Mouse (Mus musculus): ENCODE measurements around the gene B230219D22Rik. TPM values are rescaled to one million over a fixed set of nuclear protein-coding genes. Genes with fewer than 3 reads are reported as not detected.
A peak's percentile ranks its signal among the peaks of the same experiment; 100 is the strongest.

B230219D22Rik gene
- polyA plus RNA-seq, 1 experiment from 2014 or later = 97.6 TPM

GRCm38 (mm10) chr13:55715167-55715512 lies 22.2 kb downstream of the B230219D22Rik start:
- H3K36me3 ChIP-seq (ENCODE audit: control insufficient read depth, insufficient read depth, low read length) = peaks cover 6% of the 10 kb centered on the region; the same call in 1 of the 2 replicates
- H3K4me1 ChIP-seq (ENCODE audit: control insufficient read depth, insufficient read depth, low read length) = 0 out of 2 replicates have a peak, but pooled peaks cover 11% of the 10 kb centered on the region
- ATAC-seq (ENCODE audit: low read depth) = 0 out of 2 replicates have a peak, but pooled peaks have one; percentile 19
- peak overlapping the region; percentile 89 for H3K9ac ChIP-seq (replicated peaks; ENCODE audit: low read depth, low read length)
- no peaks in the 10 kb centered on the region for H3K9me3 ChIP-seq (ENCODE audit: control insufficient read depth, low read length)
- H3K27ac ChIP-seq (ENCODE audit: low read depth, low read length) = peak overlapping the region; percentile 98
- peak overlapping the region; percentile 92 for H3K4me3 ChIP-seq (ENCODE audit: low read depth, low read length)
- H3K27me3 ChIP-seq (ENCODE audit: control insufficient read depth, insufficient read depth, low read length) = no peaks in the 10 kb centered on the region
- H3K4me2 ChIP-seq (ENCODE audit: low read depth, low read length) = peak overlapping the region; percentile 68
- 7% methylated on average over 5 of the region's 5 CpGs for WGBS

GRCm38 (mm10) chr13:55715908-55716510 lies 23.1 kb downstream of the B230219D22Rik start:
- H3K4me3 ChIP-seq (ENCODE audit: low read depth, low read length) = no peak overlapping the region
- H3K9me3 ChIP-seq (ENCODE audit: control insufficient read depth, low read length) = no peaks in the 10 kb centered on the region
- H3K27me3 ChIP-seq (ENCODE audit: control insufficient read depth, insufficient read depth, low read length) = no peaks in the 10 kb centered on the region
- H3K4me1 ChIP-seq (ENCODE audit: control insufficient read depth, insufficient read depth, low read length) = 0 out of 2 replicates have a peak, but pooled peaks cover 11% of the 10 kb centered on the region
- H3K4me2 ChIP-seq (ENCODE audit: low read depth, low read length) = peak overlapping the region; percentile 68
- no peak overlapping the region; the same call in 1 of the 2 replicates for H3K27ac ChIP-seq (ENCODE audit: low read depth, low read length)
- no peak for ATAC-seq (ENCODE audit: low read depth)
- H3K36me3 ChIP-seq (ENCODE audit: control insufficient read depth, insufficient read depth, low read length) = peaks cover 6% of the 10 kb centered on the region; the same call in 1 of the 2 replicates
- peak overlapping the region; percentile 89; the same call in 1 of the 2 replicates for H3K9ac ChIP-seq (replicated peaks; ENCODE audit: low read depth, low read length)
- 84% methylated on average over 7 of the region's 7 CpGs for WGBS

GRCm38 (mm10) chr13:55721516-55721915 lies 28.6 kb downstream of the B230219D22Rik start:
- Histone ChIP-seq H3K9ac (replicated peaks; ENCODE audit: low read depth, low read length) (no peak overlapping the region), H3K27ac (ENCODE audit: low read depth, low read length) (no peak overlapping the region), H3K4me1 (ENCODE audit: control insufficient read depth, insufficient read depth, low read length) (0 out of 2 replicates have a peak, but pooled peaks cover 3% of the 10 kb centered on the region), H3K27me3 (ENCODE audit: control insufficient read depth, insufficient read depth, low read length) (no peaks in the 10 kb centered on the region), H3K4me3 (ENCODE audit: low read depth, low read length) (no peak overlapping the region), H3K9me3 (ENCODE audit: control insufficient read depth, low read length) (no peaks in the 10 kb centered on the region), H3K36me3 (ENCODE audit: control insufficient read depth, insufficient read depth, low read length) (peaks cover 24% of the 10 kb centered on the region; the same call in 1 of the 2 replicates), H3K4me2 (ENCODE audit: low read depth, low read length) (no peak overlapping the region)
- no peak for ATAC-seq (ENCODE audit: low read depth)
- 65% methylated on average over 8 of the region's 8 CpGs for WGBS

- Histone ChIP-seq H3K9ac (replicated peaks; ENCODE audit: low read depth, low read length) (no peak overlapping the region), H3K4me2 (ENCODE audit: low read depth, low read length) (no peak overlapping the region), H3K4me1 (ENCODE audit: control insufficient read depth, insufficient read depth, low read length) (0 out of 2 replicates have a peak, but pooled peaks cover 3% of the 10 kb centered on the region), H3K27me3 (ENCODE audit: control insufficient read depth, insufficient read depth, low read length) (no peaks in the 10 kb centered on the region), H3K27ac (ENCODE audit: low read depth, low read length) (no peak overlapping the region), H3K9me3 (ENCODE audit: control insufficient read depth, low read length) (no peaks in the 10 kb centered on the region), H3K4me3 (ENCODE audit: low read depth, low read length) (no peak overlapping the region), H3K36me3 (ENCODE audit: control insufficient read depth, insufficient read depth, low read length) (peaks cover 25% of the 10 kb centered on the region; the same call in 1 of the 2 replicates)
- 94% methylated on average over 2 of the region's 2 CpGs for WGBS
- no peak for ATAC-seq (ENCODE audit: low read depth)
These were observed 29.1 kb downstream of the B230219D22Rik start for GRCm38 (mm10) chr13:55721995-55722394.

GRCm38 (mm10) chr13:55726598-55727119 lies 33.7 kb downstream of the B230219D22Rik start:
- Histone ChIP-seq H3K9me3 (ENCODE audit: control insufficient read depth, low read length) (no peaks in the 10 kb centered on the region), H3K9ac (replicated peaks; ENCODE audit: low read depth, low read length) (peak overlapping the region; percentile 68), H3K4me3 (ENCODE audit: low read depth, low read length) (peak overlapping the region; percentile 50), H3K4me1 (ENCODE audit: control insufficient read depth, insufficient read depth, low read length) (peaks cover 4% of the 10 kb centered on the region; the same call in 1 of the 2 replicates), H3K27me3 (ENCODE audit: control insufficient read depth, insufficient read depth, low read length) (no peaks in the 10 kb centered on the region), H3K27ac (ENCODE audit: low read depth, low read length) (peak overlapping the region; percentile 90), H3K4me2 (ENCODE audit: low read depth, low read length) (peak overlapping the region; percentile 63), H3K36me3 (ENCODE audit: control insufficient read depth, insufficient read depth, low read length) (peaks cover 19% of the 10 kb centered on the region; the same call in 1 of the 2 replicates)
- no peak for ATAC-seq (ENCODE audit: low read depth)
- 4% methylated on average over 4 of the region's 4 CpGs for WGBS

GRCm38 (mm10) chr13:55727120-55727838 lies 34.4 kb downstream of the B230219D22Rik start, which contains the start of gene Pcbd2:
Pcbd2 (plus strand) TSS chr13:55727368.
- peak; percentile 89 for ATAC-seq (ENCODE audit: low read depth)
- Histone ChIP-seq H3K27me3 (ENCODE audit: control insufficient read depth, insufficient read depth, low read length) (no peaks in the 10 kb centered on the region), H3K9me3 (ENCODE audit: control insufficient read depth, low read length) (no peaks in the 10 kb centered on the region), H3K4me3 (ENCODE audit: low read depth, low read length) (peak within 1 kb of the TSS; percentile 50), H3K4me1 (ENCODE audit: control insufficient read depth, insufficient read depth, low read length) (peaks cover 4% of the 10 kb centered on the region; the same call in 1 of the 2 replicates), H3K9ac (replicated peaks; ENCODE audit: low read depth, low read length) (peak within 1 kb of the TSS; percentile 68), H3K36me3 (ENCODE audit: control insufficient read depth, insufficient read depth, low read length) (peaks cover 19% of the 10 kb centered on the region; the same call in 1 of the 2 replicates), H3K27ac (ENCODE audit: low read depth, low read length) (peak within 1 kb of the TSS; percentile 90), H3K4me2 (ENCODE audit: low read depth, low read length) (peak within 1 kb of the TSS; percentile 63)
- WGBS = under 1% methylated on average over 67 of the region's 73 CpGs

- WGBS = 4% methylated on average over 19 of the region's 19 CpGs
- peak overlapping the region; percentile 90 for H3K27ac ChIP-seq (ENCODE audit: low read depth, low read length)
These were observed 34.9 kb downstream of the B230219D22Rik start for GRCm38 (mm10) chr13:55727839-55728238.

GRCm38 (mm10) chr13:55730716-55731115 lies 37.8 kb downstream of the B230219D22Rik start:
- Histone ChIP-seq H3K4me2 (ENCODE audit: low read depth, low read length) (no peak overlapping the region), H3K9me3 (ENCODE audit: control insufficient read depth, low read length) (no peaks in the 10 kb centered on the region), H3K36me3 (ENCODE audit: control insufficient read depth, insufficient read depth, low read length) (0 out of 2 replicates have a peak, but pooled peaks cover 7% of the 10 kb centered on the region), H3K9ac (replicated peaks; ENCODE audit: low read depth, low read length) (no peak overlapping the region), H3K4me1 (ENCODE audit: control insufficient read depth, insufficient read depth, low read length) (peaks cover 4% of the 10 kb centered on the region; the same call in 1 of the 2 replicates), H3K27me3 (ENCODE audit: control insufficient read depth, insufficient read depth, low read length) (no peaks in the 10 kb centered on the region), H3K27ac (ENCODE audit: low read depth, low read length) (no peak overlapping the region), H3K4me3 (ENCODE audit: low read depth, low read length) (no peak overlapping the region)
- ATAC-seq (ENCODE audit: low read depth) = no peak
- WGBS = 87% methylated on average over 7 of the region's 7 CpGs

More at GRCm38 (mm10) chr13:55727839-55728238, 34.9 kb downstream of the B230219D22Rik start:
- peaks cover 4% of the 10 kb centered on the region; the same call in 1 of the 2 replicates for H3K4me1 ChIP-seq (ENCODE audit: control insufficient read depth, insufficient read depth, low read length)
- no peaks in the 10 kb centered on the region for H3K27me3 ChIP-seq (ENCODE audit: control insufficient read depth, insufficient read depth, low read length)
- peak overlapping the region; percentile 50 for H3K4me3 ChIP-seq (ENCODE audit: low read depth, low read length)
- H3K4me2 ChIP-seq (ENCODE audit: low read depth, low read length) = peak overlapping the region; percentile 63
- peak; percentile 65; the same call in 1 of the 2 replicates for ATAC-seq (ENCODE audit: low read depth)
- no peaks in the 10 kb centered on the region for H3K9me3 ChIP-seq (ENCODE audit: control insufficient read depth, low read length)
- H3K36me3 ChIP-seq (ENCODE audit: control insufficient read depth, insufficient read depth, low read length) = peaks cover 17% of the 10 kb centered on the region; the same call in 1 of the 2 replicates
- peak overlapping the region; percentile 68 for H3K9ac ChIP-seq (replicated peaks; ENCODE audit: low read depth, low read length)
